Mouse (Mus musculus) adrenal gland, postnatal 10 days (tissue): ENCODE results near the gene Ms4a7. TPM values are rescaled to one million over a fixed set of nuclear protein-coding genes. Genes with fewer than 3 reads are reported as not detected.
A peak's percentile ranks its signal among the peaks of the same experiment; 100 is the strongest.
"Not testable (repeated sequence)": the region's sequence is repeated elsewhere in the genome, so short reads cannot be mapped to it uniquely, and the experiment has no call there.

ENCODE experiments used
- DNase-seq: peaks from one replicate; pipeline ENCODE4 v3.0.0; 2021; ENCODE audit warnings: mixed read lengths
- long read RNA-seq, 2 experiments: library from polyadenylated mRNA; stranded (forward); transcript quantifications; one replicate each; pipeline ENCODE4 v2.0.0; 2021
- total RNA-seq, 2 experiments: library from RNA; stranded (reverse); gene quantifications; 2 replicates each; pipeline ENCODE4 v1.2.3; 2021

Gene Ms4a7
- 1 to 10 TPM in 1 of 2 experiments, under 1 TPM in 1; 0.96 to 1.8 TPM for total RNA-seq
- long read RNA-seq, experiment 1, partial matches to known transcripts = 0 of 1 reads
- long read RNA-seq, experiment 1, other reads (novel, unspliced or antisense) = 0 of 1 reads
- long read RNA-seq, experiment 2 = 0 reads

- DNase-seq = no peak
These were observed at the start of gene Ms4a7 for GRCm38 (mm10) chr19:11335932-11336331. Gene Ms4a7, minus strand, starts transcription at chr19:11336146.

GRCm38 (mm10) chr19:11376399-11376798 lies 40.5 kb upstream of the Ms4a7 start:
- DNase-seq = no peak

GRCm38 (mm10) chr19:11375273-11375672 lies 39.3 kb upstream of the Ms4a7 start, which contains the start of gene Ms4a4a:
Gene Ms4a4a, plus strand, starts transcription at chr19:11375523.
- no peak for DNase-seq

- no peak for DNase-seq
These were observed 35.2 kb upstream of the Ms4a7 start for GRCm38 (mm10) chr19:11371181-11371580.

GRCm38 (mm10) chr19:11368310-11368709 lies 32.4 kb upstream of the Ms4a7 start:
- DNase-seq = no peak

GRCm38 (mm10) chr19:11362002-11362401 lies 26.1 kb upstream of the Ms4a7 start:
- no peak for DNase-seq

- no peak for DNase-seq
These were observed 24.2 kb upstream of the Ms4a7 start for GRCm38 (mm10) chr19:11360106-11360505.

GRCm38 (mm10) chr19:11355730-11356129 lies 19.8 kb upstream of the Ms4a7 start:
- DNase-seq = no peak

GRCm38 (mm10) chr19:11351878-11352277 lies 15.9 kb upstream of the Ms4a7 start:
- no peak for DNase-seq

GRCm38 (mm10) chr19:11349698-11350481 lies 13.9 kb upstream of the Ms4a7 start:
- no peak for DNase-seq

GRCm38 (mm10) chr19:11343992-11344391 lies 8.0 kb upstream of the Ms4a7 start:
- no peak for DNase-seq

- DNase-seq = no peak
These were observed 7.2 kb upstream of the Ms4a7 start for GRCm38 (mm10) chr19:11343147-11343546.

GRCm38 (mm10) chr19:11321123-11321522 lies 14.8 kb downstream of the Ms4a7 start:
- no peak for DNase-seq

- DNase-seq = no peak
These were observed 19.2 kb downstream of the Ms4a7 start for GRCm38 (mm10) chr19:11316786-11317185.

GRCm38 (mm10) chr19:11314354-11314753 lies 21.6 kb downstream of the Ms4a7 start, which contains the start of gene Ms4a14:
Gene Ms4a14, minus strand, starts transcription at chr19:11314454.
- DNase-seq = no peak

- no peak for DNase-seq
These were observed 27.1 kb downstream of the Ms4a7 start for GRCm38 (mm10) chr19:11308888-11309287.

- DNase-seq = not testable (repeated sequence)
These were observed 36.4 kb downstream of the Ms4a7 start for GRCm38 (mm10) chr19:11299529-11299928.

GRCm38 (mm10) chr19:11298939-11299338 lies 37.0 kb downstream of the Ms4a7 start:
- DNase-seq = no peak

- not testable (repeated sequence) for DNase-seq
These were observed 42.3 kb downstream of the Ms4a7 start for GRCm38 (mm10) chr19:11293616-11294015.

- DNase-seq = peak; percentile 6
These were observed 43.0 kb downstream of the Ms4a7 start for GRCm38 (mm10) chr19:11292990-11293389.

- no peak for DNase-seq
These were observed 52.2 kb downstream of the Ms4a7 start, which contains the start of gene Ms4a5 for GRCm38 (mm10) chr19:11283773-11284172. Gene Ms4a5, minus strand, starts transcription at chr19:11283873.

- DNase-seq = no peak
These were observed 55.7 kb downstream of the Ms4a7 start for GRCm38 (mm10) chr19:11280223-11280622.

- no peak for DNase-seq
These were observed 59.5 kb downstream of the Ms4a7 start for GRCm38 (mm10) chr19:11276431-11276830.
